Mouse (Mus musculus) ES-Bruce4 (cell line): Measurements from ENCODE around the gene Scamp4.

Experiments
- EP300 ChIP-seq: IDR thresholded peaks from 2 replicates; pipeline ENCODE4 v1.6.1; 2011; ENCODE audit warnings: low read depth, low read length; ENCODE audit not compliant: insufficient read depth
- POLR2A ChIP-seq: IDR thresholded peaks from one replicate; pipeline ENCODE4 v1.8.1; 2011; ENCODE audit warnings: low read length; ENCODE audit not compliant: insufficient read depth

DNA sequence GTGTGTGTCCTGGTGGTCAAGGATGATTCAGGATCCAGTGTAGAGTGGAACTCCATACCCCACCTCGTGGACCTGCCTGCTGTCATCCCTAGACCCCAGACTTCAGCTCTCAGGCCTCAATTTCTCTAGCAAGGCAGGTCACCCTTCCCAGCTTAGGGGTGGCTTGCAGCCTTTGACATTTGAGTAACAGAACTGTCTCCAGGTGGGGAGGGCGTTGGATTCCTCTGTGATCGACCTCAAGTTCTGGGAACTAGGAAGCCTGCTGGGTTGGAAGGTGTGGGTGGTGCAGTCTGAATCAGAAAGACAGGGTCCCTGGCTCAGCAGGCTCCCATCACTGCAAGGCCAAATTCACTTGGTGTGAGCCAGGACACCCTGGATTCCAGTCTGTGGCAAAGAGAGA lies 27.8 kb upstream of the Scamp4 start:
- TF ChIP-seq EP300 (no peak), POLR2A (no peak)
